Mouse (Mus musculus) liver, postnatal 0 days (tissue): Measurements from ENCODE around the gene Zfp503. TPM values are rescaled to one million over a fixed set of nuclear protein-coding genes. Genes with fewer than 3 reads are reported as not detected.

Source experiments
- ATAC-seq: fragments of 200-750 bp; cut with Nextera tagmentation; 2 replicates; pipeline ENCODE4 v1.8.0; 2017; ENCODE audit warnings: mild to moderate bottlenecking, moderate library complexity
- DNase-seq: peaks from one replicate; pipeline ENCODE4 v3.0.0-alpha.2; 2016
- H3K27ac ChIP-seq: fragments of 300-500 bp; sonication (generic); 2 replicates; pipeline ENCODE4 v1.5.1; 2014; ENCODE audit warnings: antibody characterized with exemption, moderate library complexity, mild to moderate bottlenecking, low read depth
- H3K27me3 ChIP-seq: fragments of 300-500 bp; sonication (generic); 2 replicates; pipeline ENCODE4 v1.6.1; 2014; ENCODE audit warnings: low read length, control low read depth, mixed read lengths; ENCODE audit not compliant: insufficient read depth
- H3K36me3 ChIP-seq: fragments of 300-500 bp; sonication (generic); replicated peaks from 2 replicates; pipeline ENCODE4 v1.6.1; 2014; ENCODE audit warnings: mild to moderate bottlenecking, control low read depth, low read length, moderate library complexity, mixed read lengths; ENCODE audit not compliant: insufficient read depth
- H3K4me1 ChIP-seq: fragments of 300-500 bp; sonication (generic); 2 replicates; pipeline ENCODE4 v1.6.1; 2014; ENCODE audit warnings: antibody characterized with exemption, mild to moderate bottlenecking, control low read depth; ENCODE audit not compliant: insufficient read depth
- H3K4me2 ChIP-seq: fragments of 300-500 bp; sonication (generic); 2 replicates; pipeline ENCODE4 v1.6.1; 2014; ENCODE audit warnings: low read depth, mild to moderate bottlenecking, low read length, moderate library complexity, mixed read lengths
- H3K4me3 ChIP-seq: fragments of 300-500 bp; sonication (generic); 2 replicates; pipeline ENCODE4 v1.5.1; 2014; ENCODE audit warnings: low read depth, low read length
- H3K9ac ChIP-seq: fragments of 300-500 bp; sonication (generic); replicated peaks from 2 replicates; pipeline ENCODE4 v1.6.1; 2014; ENCODE audit warnings: mild to moderate bottlenecking, moderate library complexity
- H3K9me3 ChIP-seq: fragments of 300-500 bp; sonication (generic); 2 replicates; pipeline ENCODE4 v1.6.1; 2016; ENCODE audit warnings: mild to moderate bottlenecking, control low read depth, low read length, mixed read lengths
- CTCF ChIP-seq: sonication (generic); IDR thresholded peaks from 2 replicates; pipeline ENCODE4 v1.5.1; 2016; ENCODE audit warnings: antibody characterized with exemption, low read depth
- EP300 ChIP-seq: IDR thresholded peaks from 2 replicates; pipeline ENCODE4 v1.6.1; 2016; ENCODE audit warnings: antibody characterized with exemption, low read depth, mild to moderate bottlenecking
- WGBS: fragments of 180-500 bp; shearing (Covaris S2); extraction: QIAGEN DNeasy Blood & Tissue Kit; methylation state at CpG from one replicate; pipeline ENCODE4 v1.1.7; 2014; ENCODE audit not compliant: insufficient replicate concordance; 5-methylcytosine and 5-hydroxymethylcytosine counted together
- polyA plus RNA-seq: library from polyadenylated mRNA; unstranded; fragments of >200 nt; fragmentation: Nextera tagmentation; extraction: Ambion mirVana; gene quantifications from 2 replicates; pipeline ENCODE4 v1.2.1, GENCODE M21; 2015

Zfp503 gene
- polyA plus RNA-seq, 1 experiment from 2014 or later = 0.99 TPM

GRCm38 (mm10) chr14:21959243-21959642, 30.2 kb downstream of the Zfp503 start:
- H3K36me3 ChIP-seq = no peaks in the 10 kb centered on the region
- no peak overlapping the region for H3K27ac ChIP-seq
- H3K4me2 ChIP-seq = no peak overlapping the region
- WGBS = 65% methylated on average over 8 of the region's 8 CpGs
- no peak overlapping the region for H3K4me3 ChIP-seq
- H3K9me3 ChIP-seq = no peaks in the 10 kb centered on the region
- no peak for ATAC-seq
- no peaks in the 10 kb centered on the region for H3K27me3 ChIP-seq
- TF ChIP-seq EP300 = no peak
- no peak for TF ChIP-seq CTCF
- no peak overlapping the region for H3K9ac ChIP-seq
- no peak for DNase-seq
- no peaks in the 10 kb centered on the region for H3K4me1 ChIP-seq

- Histone ChIP-seq H3K9ac (no peak overlapping the region), H3K27me3 (no peaks in the 10 kb centered on the region), H3K27ac (no peak overlapping the region), H3K36me3 (no peaks in the 10 kb centered on the region), H3K4me3 (no peak overlapping the region), H3K4me1 (no peaks in the 10 kb centered on the region), H3K4me2 (no peak overlapping the region), H3K9me3 (no peaks in the 10 kb centered on the region)
- 84% methylated on average over 5 of the region's 5 CpGs for WGBS
- ATAC-seq (no peak), DNase-seq (no peak)
- TF ChIP-seq EP300 = no peak
- no peak for TF ChIP-seq CTCF
These were observed 30.8 kb downstream of the Zfp503 start for GRCm38 (mm10) chr14:21958643-21959042.

- TF ChIP-seq EP300 = no peak
- TF ChIP-seq CTCF = no peak
- 62% methylated on average over 7 of the region's 7 CpGs for WGBS
- ATAC-seq (no peak), DNase-seq (no peak)
- Histone ChIP-seq H3K4me1 (no peaks in the 10 kb centered on the region), H3K9me3 (no peaks in the 10 kb centered on the region), H3K36me3 (no peaks in the 10 kb centered on the region), H3K4me3 (no peak overlapping the region), H3K4me2 (no peak overlapping the region), H3K27ac (no peak overlapping the region), H3K9ac (no peak overlapping the region), H3K27me3 (no peaks in the 10 kb centered on the region)
These were observed 36.9 kb downstream of the Zfp503 start for GRCm38 (mm10) chr14:21952541-21952940.

GRCm38 (mm10) chr14:21951896-21952523, 37.4 kb downstream of the Zfp503 start:
- ATAC-seq (no peak), DNase-seq (no peak)
- Histone ChIP-seq H3K4me2 (no peak overlapping the region), H3K27ac (no peak overlapping the region), H3K4me1 (no peaks in the 10 kb centered on the region), H3K36me3 (no peaks in the 10 kb centered on the region), H3K27me3 (no peaks in the 10 kb centered on the region), H3K4me3 (no peak overlapping the region), H3K9me3 (no peaks in the 10 kb centered on the region), H3K9ac (no peak overlapping the region)
- 81% methylated on average over 10 of the region's 10 CpGs for WGBS
- no peak for TF ChIP-seq CTCF
- TF ChIP-seq EP300 = no peak

GRCm38 (mm10) chr14:21944946-21945345, 44.5 kb downstream of the Zfp503 start:
- WGBS = 80% methylated on average over 9 of the region's 9 CpGs
- Histone ChIP-seq H3K27ac (no peak overlapping the region), H3K4me3 (no peak overlapping the region), H3K4me2 (no peak overlapping the region), H3K9me3 (no peaks in the 10 kb centered on the region), H3K4me1 (no peaks in the 10 kb centered on the region), H3K36me3 (no peaks in the 10 kb centered on the region), H3K9ac (no peak overlapping the region), H3K27me3 (no peaks in the 10 kb centered on the region)
- DNase-seq = no peak
- no peak for ATAC-seq
- no peak for TF ChIP-seq CTCF
- no peak for TF ChIP-seq EP300

GRCm38 (mm10) chr14:21941581-21941980, 47.8 kb downstream of the Zfp503 start:
- no peak overlapping the region for H3K4me3 ChIP-seq
- H3K36me3 ChIP-seq = no peaks in the 10 kb centered on the region
- no peaks in the 10 kb centered on the region for H3K27me3 ChIP-seq
- no peak overlapping the region for H3K4me2 ChIP-seq
- ATAC-seq (no peak), DNase-seq (no peak)
- H3K4me1 ChIP-seq = no peaks in the 10 kb centered on the region
- 16% methylated on average over 2 of the region's 2 CpGs for WGBS
- no peak overlapping the region for H3K9ac ChIP-seq
- H3K27ac ChIP-seq = no peak overlapping the region
- no peaks in the 10 kb centered on the region for H3K9me3 ChIP-seq
- TF ChIP-seq EP300 = no peak
- TF ChIP-seq CTCF = no peak

GRCm38 (mm10) chr14:21937116-21937515, 52.3 kb downstream of the Zfp503 start:
- no peaks in the 10 kb centered on the region for H3K4me1 ChIP-seq
- H3K27ac ChIP-seq = no peak overlapping the region
- DNase-seq (no peak), ATAC-seq (no peak)
- H3K4me3 ChIP-seq = no peak overlapping the region
- TF ChIP-seq CTCF = no peak
- no peak for TF ChIP-seq EP300
- H3K9me3 ChIP-seq = no peaks in the 10 kb centered on the region
- H3K36me3 ChIP-seq = no peaks in the 10 kb centered on the region
- H3K27me3 ChIP-seq = no peaks in the 10 kb centered on the region
- WGBS = 72% methylated on average over 2 of the region's 2 CpGs
- H3K9ac ChIP-seq = no peak overlapping the region
- no peak overlapping the region for H3K4me2 ChIP-seq
